Mouse (Mus musculus): ENCODE results near the gene Dgat2l6. TPM values are rescaled to one million over a fixed set of nuclear protein-coding genes. Genes with fewer than 3 reads are reported as not detected.

The Dgat2l6 gene
- not detected in 2 replicates for total RNA-seq (2014; fragmentation: Nextera tagmentation)
- total RNA-seq (2017), result not detected in 2 replicates

DNA sequence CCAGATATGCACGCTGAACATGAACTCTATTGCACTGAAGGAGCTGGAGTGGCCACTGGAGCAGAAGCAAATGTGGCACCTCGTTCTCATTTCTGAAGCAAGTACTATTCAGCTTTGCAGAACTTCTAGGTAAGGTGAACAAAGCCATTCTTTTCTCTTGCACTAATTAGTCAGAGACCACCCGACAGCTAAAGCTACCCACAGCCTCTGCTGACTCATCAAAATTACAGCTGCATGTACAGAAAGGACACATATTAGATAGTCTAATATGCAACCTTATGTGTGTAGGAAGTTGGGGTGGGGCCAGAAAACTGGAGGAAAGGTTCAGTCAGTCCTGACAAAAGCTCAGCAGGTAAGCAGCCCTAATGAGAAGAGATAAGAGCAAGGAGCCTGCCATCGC, at the start of gene Dgat2l6:
TSS of gene Dgat2l6 (plus strand) at position 368 of the 400 bp plus-strand sequence.
- no peak for ATAC-seq (replicated peaks; ENCODE audit: poor library complexity, severe bottlenecking)

- ATAC-seq (replicated peaks; ENCODE audit: poor library complexity, severe bottlenecking), result no peak
These were observed 48.9 kb upstream of the Dgat2l6 start for GRCm38 (mm10) chrX:100475569-100476223.

- ATAC-seq (replicated peaks; ENCODE audit: poor library complexity, severe bottlenecking), result peak; percentile 99
These were observed 44.3 kb upstream of the Dgat2l6 start for GRCm38 (mm10) chrX:100480317-100480716.

DNA sequence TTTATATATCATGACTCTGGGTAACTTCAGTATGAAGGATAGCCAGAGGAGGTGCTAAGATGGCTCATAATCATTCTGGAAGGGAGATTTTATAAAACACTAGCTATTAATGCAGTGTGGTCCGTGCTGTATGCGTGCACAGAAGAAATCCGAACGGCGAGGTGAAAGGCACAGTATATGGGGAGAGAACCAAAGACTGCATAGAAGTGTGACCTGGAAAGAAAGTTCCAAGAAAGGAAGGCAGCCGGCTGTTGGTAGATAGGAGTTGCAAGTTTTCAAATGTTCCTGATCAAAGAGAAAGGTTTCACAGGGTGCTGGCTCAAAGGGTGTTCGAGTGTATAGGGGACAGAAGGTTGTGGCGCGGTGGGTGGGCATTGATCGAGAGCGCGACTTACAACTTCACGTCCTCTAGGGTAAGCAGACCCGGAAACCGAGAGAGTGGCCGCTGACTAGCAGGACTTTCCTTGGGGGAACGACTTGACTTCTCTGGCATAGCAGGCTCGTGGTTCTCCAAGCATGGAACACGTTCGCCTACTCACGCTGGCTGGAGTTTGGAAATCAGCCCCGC, 31.1 kb upstream of the Dgat2l6 start:
- no peak for ATAC-seq (replicated peaks; ENCODE audit: poor library complexity, severe bottlenecking)

- peak; percentile 93 for ATAC-seq (replicated peaks; ENCODE audit: poor library complexity, severe bottlenecking)
These were observed 30.3 kb upstream of the Dgat2l6 start, which contains the start of gene Igbp1 for GRCm38 (mm10) chrX:100494068-100494978. TSS of gene Igbp1 (plus strand) at chrX:100494291.

- no peak for ATAC-seq (replicated peaks; ENCODE audit: poor library complexity, severe bottlenecking)
These were observed 20.3 kb upstream of the Dgat2l6 start for GRCm38 (mm10) chrX:100504175-100504851.

DNA sequence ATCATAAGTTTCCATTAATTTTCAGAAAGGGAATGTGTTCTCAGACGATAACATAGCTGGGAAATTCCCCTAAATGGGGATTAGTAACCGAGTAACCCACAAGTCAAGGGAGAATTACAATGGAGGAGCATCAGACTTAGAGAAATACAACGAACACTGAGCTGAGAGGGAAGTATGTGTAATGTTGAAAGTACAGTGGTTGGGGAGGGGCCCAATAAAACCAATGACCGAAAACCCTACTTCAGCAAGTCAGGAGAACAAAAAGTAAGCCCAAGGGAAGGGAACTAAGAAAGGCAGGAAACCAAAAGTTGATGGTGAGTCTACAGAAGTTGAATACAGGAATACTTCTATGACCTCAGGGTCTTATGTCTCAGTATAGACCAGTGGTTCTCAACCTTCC, 16.5 kb upstream of the Dgat2l6 start:
- peak; percentile 68 for ATAC-seq (replicated peaks; ENCODE audit: poor library complexity, severe bottlenecking)

DNA sequence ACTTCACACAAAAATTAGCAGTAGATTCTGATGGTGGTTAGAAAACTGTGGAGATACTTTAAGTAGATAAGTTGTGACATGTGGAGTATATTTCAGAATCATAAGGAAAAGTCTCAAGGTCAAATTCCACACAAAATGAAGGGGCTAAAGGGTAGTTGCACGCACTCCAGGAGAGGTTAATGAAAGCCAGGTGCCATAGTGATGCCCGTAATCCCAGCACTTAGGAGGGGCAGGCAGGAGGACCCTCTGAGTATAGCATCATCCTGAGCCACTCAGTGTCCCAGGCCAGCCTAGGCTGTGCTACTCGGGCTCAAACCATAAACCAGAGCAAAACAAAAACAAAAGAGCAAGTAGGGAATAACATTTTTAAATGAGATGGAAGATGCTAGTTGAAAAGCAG, 14.7 kb upstream of the Dgat2l6 start:
- ATAC-seq (replicated peaks; ENCODE audit: poor library complexity, severe bottlenecking), result no peak

DNA sequence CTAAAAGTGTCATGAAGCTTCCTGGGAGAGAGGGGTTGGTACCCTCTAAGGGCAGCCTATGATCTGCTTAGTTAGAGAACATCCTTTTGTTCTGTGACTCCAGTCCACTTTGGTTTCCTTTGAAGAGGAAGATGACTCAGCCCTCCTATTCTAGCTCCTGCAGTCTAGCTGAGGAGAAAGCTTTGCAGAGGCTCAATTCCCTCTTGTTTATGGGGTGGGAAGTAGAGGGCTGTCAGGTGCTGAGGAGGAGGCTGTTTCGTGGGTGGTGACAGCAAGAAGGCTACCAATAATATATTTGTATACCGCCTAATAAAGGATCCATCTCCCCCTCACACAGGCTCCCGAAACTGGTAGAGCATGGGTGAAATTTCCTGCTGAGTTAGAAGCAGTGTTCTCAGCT, 8.0 kb upstream of the Dgat2l6 start:
- ATAC-seq (replicated peaks; ENCODE audit: poor library complexity, severe bottlenecking), result no peak

DNA sequence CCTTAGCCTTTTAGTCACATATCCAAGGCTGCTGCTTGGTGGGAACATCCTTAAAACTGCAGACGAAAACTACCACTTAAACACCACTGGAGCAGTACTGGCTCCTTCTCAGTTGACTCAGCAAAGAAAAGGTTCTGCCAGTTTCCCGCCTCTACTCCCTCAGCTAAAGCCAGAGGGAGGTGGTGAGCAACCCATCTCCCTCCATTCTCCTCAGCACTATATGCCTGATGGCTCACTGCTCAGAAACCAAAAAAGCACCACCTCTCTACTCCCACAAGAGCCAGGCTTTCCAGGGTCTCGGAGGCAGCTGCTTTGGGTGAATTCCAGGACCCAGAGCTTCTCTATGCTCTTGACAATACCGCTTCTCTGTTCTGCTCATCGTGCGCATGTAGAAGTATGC, 7.0 kb upstream of the Dgat2l6 start:
- no peak for ATAC-seq (replicated peaks; ENCODE audit: poor library complexity, severe bottlenecking)

- ATAC-seq (replicated peaks; ENCODE audit: poor library complexity, severe bottlenecking), result peak; percentile 83
These were observed 6.1 kb upstream of the Dgat2l6 start for GRCm38 (mm10) chrX:100518532-100518931.

DNA sequence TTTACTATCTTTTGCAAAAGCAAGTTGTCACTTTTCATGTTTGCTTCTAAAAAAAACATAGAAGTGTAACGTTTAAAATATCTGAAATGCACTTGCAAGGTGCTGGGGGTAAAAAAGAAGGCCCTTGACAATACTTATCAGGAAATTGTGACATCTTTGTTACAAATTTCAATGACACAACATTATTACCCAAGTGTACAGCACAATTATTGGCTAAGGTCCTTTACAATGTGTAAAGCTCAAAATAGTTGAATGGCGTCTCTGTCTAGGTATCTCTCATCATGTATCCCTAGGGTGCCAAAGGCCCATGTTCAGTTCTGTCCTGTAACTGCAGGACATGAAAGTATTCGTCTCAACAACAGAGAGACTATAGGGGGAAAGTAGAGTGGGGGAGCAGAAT, 31.4 kb downstream of the Dgat2l6 start:
- peak; percentile 48 for ATAC-seq (replicated peaks; ENCODE audit: poor library complexity, severe bottlenecking)

DNA sequence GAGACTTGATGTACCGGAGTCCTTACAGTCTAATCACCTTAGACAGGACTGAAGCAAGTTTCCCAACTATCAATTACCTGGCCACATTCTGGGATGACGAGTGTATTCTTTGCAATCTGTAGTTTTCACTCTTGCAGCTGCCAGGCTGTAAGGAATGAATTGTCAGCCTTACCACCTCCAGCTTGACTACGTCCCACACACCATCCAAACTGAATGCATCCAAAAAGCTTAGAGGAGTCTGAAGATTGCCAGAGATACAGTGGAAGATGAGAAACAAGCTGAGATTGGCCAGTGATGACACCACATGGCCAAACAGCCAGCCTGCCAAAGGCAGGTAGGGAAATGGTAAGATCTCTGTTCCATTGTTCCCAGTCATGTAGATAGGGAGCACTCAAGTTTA, 41.1 kb downstream of the Dgat2l6 start:
- ATAC-seq (replicated peaks; ENCODE audit: poor library complexity, severe bottlenecking), result no peak

DNA sequence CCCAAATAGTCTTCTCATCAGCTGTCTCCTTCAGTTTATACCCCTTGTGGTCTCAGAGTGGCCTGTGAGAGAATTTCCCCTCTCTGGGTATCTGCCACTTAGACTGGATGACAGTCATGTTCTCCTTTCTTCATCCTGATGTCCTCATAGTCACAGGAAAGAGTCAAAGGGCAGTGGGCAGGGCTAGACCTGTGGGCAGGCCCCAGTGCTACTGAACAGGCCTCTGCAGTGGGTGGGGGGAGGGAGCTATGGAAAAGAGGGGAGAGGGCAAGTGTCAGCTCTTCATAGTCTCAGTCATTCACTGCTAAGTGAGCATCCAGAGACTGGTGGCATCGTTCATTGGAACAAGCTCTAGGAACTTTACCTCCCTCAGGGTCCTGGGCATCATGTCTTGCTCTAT, 47.3 kb downstream of the Dgat2l6 start, which contains the start of gene Awat1:
TSS of gene Awat1 (plus strand) at position 301 of the 400 bp plus-strand sequence.
- no peak for ATAC-seq (replicated peaks; ENCODE audit: poor library complexity, severe bottlenecking)

DNA sequence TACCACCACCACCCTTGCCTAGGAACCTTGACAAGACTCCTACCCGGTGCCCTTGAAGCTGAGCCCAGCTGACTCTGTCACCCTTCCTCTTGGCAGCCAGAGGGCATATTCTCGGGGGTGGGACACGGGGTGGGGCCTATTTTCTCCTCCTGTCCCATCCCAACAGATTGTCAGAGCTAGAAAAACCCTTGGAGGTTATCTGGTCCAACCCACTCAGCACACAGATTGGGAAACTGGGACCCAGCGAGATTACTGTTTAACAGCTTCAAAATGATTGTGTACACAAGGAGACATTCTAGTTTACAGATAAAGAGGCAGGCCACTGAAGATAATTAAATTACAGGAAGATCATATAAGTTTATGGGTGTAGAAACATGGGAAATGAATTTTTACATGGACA, 70.2 kb downstream of the Dgat2l6 start, which contains the start of gene P2ry4:
TSS of gene P2ry4 (minus strand) at position 79 of the 400 bp plus-strand sequence.
- no peak for ATAC-seq (replicated peaks; ENCODE audit: poor library complexity, severe bottlenecking)

Other genes starting within 250 kb of the Dgat2l6 start
- not detected in 2 replicates for gene Otud6a, start 95.8 kb upstream of the Dgat2l6 start, total RNA-seq (2014; fragmentation: Nextera tagmentation)
- not detected in 2 replicates for gene Otud6a, start 95.8 kb upstream of the Dgat2l6 start, total RNA-seq (2017)
- gene Awat2, start 82.1 kb upstream of the Dgat2l6 start, total RNA-seq (2014; fragmentation: Nextera tagmentation), result 1.0 and 5.3 TPM in 2 replicates
- 2.5 and 2.6 TPM in 2 replicates for gene Awat2, start 82.1 kb upstream of the Dgat2l6 start, total RNA-seq (2017)
- gene Igbp1, start 30.5 kb upstream of the Dgat2l6 start, total RNA-seq (2014; fragmentation: Nextera tagmentation), result 74.5 and 104 TPM in 2 replicates
- 98.4 and 104 TPM in 2 replicates for gene Igbp1, start 30.5 kb upstream of the Dgat2l6 start, total RNA-seq (2017)
- gene Awat1, start 47.4 kb downstream of the Dgat2l6 start, total RNA-seq (2014; fragmentation: Nextera tagmentation), result not detected in 2 replicates
- not detected in 2 replicates for gene Awat1, start 47.4 kb downstream of the Dgat2l6 start, total RNA-seq (2017)
- gene P2ry4, start 70.0 kb downstream of the Dgat2l6 start, total RNA-seq (2014; fragmentation: Nextera tagmentation), result not detected in 2 replicates
- gene P2ry4, start 70.0 kb downstream of the Dgat2l6 start, total RNA-seq (2017), result not detected in 2 replicates
- not detected in 2 replicates for gene Arr3, start 80.7 kb downstream of the Dgat2l6 start, total RNA-seq (2014; fragmentation: Nextera tagmentation)
- not detected in 2 replicates for gene Arr3, start 80.7 kb downstream of the Dgat2l6 start, total RNA-seq (2017)
- gene Kif4, start 100.9 kb downstream of the Dgat2l6 start, total RNA-seq (2014; fragmentation: Nextera tagmentation), result 7.7 and 21.2 TPM in 2 replicates
- gene Kif4, start 100.9 kb downstream of the Dgat2l6 start, total RNA-seq (2017), result 41.5 and 48.3 TPM in 2 replicates
- 46.6 and 47.1 TPM in 2 replicates for gene Pdzd11, start 101.7 kb downstream of the Dgat2l6 start, total RNA-seq (2014; fragmentation: Nextera tagmentation)
- 31.1 and 32.3 TPM in 2 replicates for gene Pdzd11, start 101.7 kb downstream of the Dgat2l6 start, total RNA-seq (2017)
- not detected in 2 replicates for gene Gdpd2, start 205.0 kb downstream of the Dgat2l6 start, total RNA-seq (2014; fragmentation: Nextera tagmentation)
- not detected in 2 replicates for gene Gdpd2, start 205.0 kb downstream of the Dgat2l6 start, total RNA-seq (2017)
- 3.3 and 6.3 TPM in 2 replicates for gene Dlg3, start 242.9 kb downstream of the Dgat2l6 start, total RNA-seq (2014; fragmentation: Nextera tagmentation)
- 2.7 and 4.1 TPM in 2 replicates for gene Dlg3, start 242.9 kb downstream of the Dgat2l6 start, total RNA-seq (2017)